Mouse (Mus musculus): ENCODE data around the gene Pkdcc.

The Pkdcc gene

GRCm38 (mm10) chr17:83212422-83212821, 2.7 kb upstream of the Pkdcc start:
- no peak for DNase-seq (ENCODE audit: low spot score)

- DNase-seq (ENCODE audit: low spot score) = no peak
Observed at GRCm38 (mm10) chr17:83213228-83213915, 1.7 kb upstream of the Pkdcc start.

GRCm38 (mm10) chr17:83214161-83214592, 915 bp upstream of the Pkdcc start:
- DNase-seq (ENCODE audit: low spot score) = no peak

- DNase-seq (ENCODE audit: low spot score) = no peak
Observed at GRCm38 (mm10) chr17:83215529-83216244, 595 bp downstream of the Pkdcc start.

GRCm38 (mm10) chr17:83216251-83216919, 1.3 kb downstream of the Pkdcc start:
- DNase-seq (ENCODE audit: low spot score) = no peak

- DNase-seq (ENCODE audit: low spot score) = no peak
Observed at GRCm38 (mm10) chr17:83218189-83218588, 3.1 kb downstream of the Pkdcc start.

GRCm38 (mm10) chr17:83218722-83219121, 3.6 kb downstream of the Pkdcc start:
- no peak for DNase-seq (ENCODE audit: low spot score)

- no peak for DNase-seq (ENCODE audit: low spot score)
Observed at GRCm38 (mm10) chr17:83219351-83220287, 4.5 kb downstream of the Pkdcc start.

GRCm38 (mm10) chr17:83220954-83221538, 6.0 kb downstream of the Pkdcc start:
- DNase-seq (ENCODE audit: low spot score) = no peak

GRCm38 (mm10) chr17:83221611-83222500, 6.8 kb downstream of the Pkdcc start:
- DNase-seq (ENCODE audit: low spot score) = no peak

GRCm38 (mm10) chr17:83222705-83223104, 7.6 kb downstream of the Pkdcc start:
- no peak for DNase-seq (ENCODE audit: low spot score)

GRCm38 (mm10) chr17:83224451-83224971, 9.4 kb downstream of the Pkdcc start:
- no peak for DNase-seq (ENCODE audit: low spot score)

GRCm38 (mm10) chr17:83226395-83226986, 11.4 kb downstream of the Pkdcc start:
- no peak for DNase-seq (ENCODE audit: low spot score)

- no peak for DNase-seq (ENCODE audit: low spot score)
Observed at GRCm38 (mm10) chr17:83231357-83231756, 16.3 kb downstream of the Pkdcc start.

- no peak for DNase-seq (ENCODE audit: low spot score)
Observed at GRCm38 (mm10) chr17:83235227-83235626, 20.1 kb downstream of the Pkdcc start.

- no peak for DNase-seq (ENCODE audit: low spot score)
Observed at GRCm38 (mm10) chr17:83236202-83236601, 21.1 kb downstream of the Pkdcc start.

GRCm38 (mm10) chr17:83238123-83239058, 23.3 kb downstream of the Pkdcc start:
- no peak for DNase-seq (ENCODE audit: low spot score)

- no peak for DNase-seq (ENCODE audit: low spot score)
Observed at GRCm38 (mm10) chr17:83244502-83244901, 29.4 kb downstream of the Pkdcc start.

- DNase-seq (ENCODE audit: low spot score) = no peak
Observed at GRCm38 (mm10) chr17:83245460-83245859, 30.4 kb downstream of the Pkdcc start.
